ENCODE assay signal across 7 mouse cellular contexts in genomic region chr12:112706704-112707572, GRCm38 (mm10). TPM values are rescaled to one million over a fixed set of nuclear protein-coding genes. Genes with fewer than 3 reads are reported as not detected.
DNase-seq lines count a peak whose midpoint lies in the region; ATAC-seq and TF ChIP-seq lines count a peak whose summit lies in the region.

No protein-coding gene starts in this region.

- 0 out of 2 replicates have a peak, but pooled peaks cover 3% of the 10 kb centered on the region for H3K4me1 ChIP-seq in embryonic facial prominence, embryonic 12.5 days
- H3K4me1 ChIP-seq in limb, embryonic 14.5 days (ENCODE audit: control insufficient read depth, insufficient read depth, low read length): no peaks in the 10 kb centered on the region
- H3K4me1 ChIP-seq in midbrain, postnatal 0 days (ENCODE audit: insufficient read depth, low read length): peaks cover 4% of the 10 kb centered on the region; the same call in 1 of the 2 replicates

- peak overlapping the region; percentile 44 for H3K4me2 ChIP-seq in embryonic facial prominence, embryonic 12.5 days (replicated peaks)
- H3K4me2 ChIP-seq in limb, embryonic 14.5 days (replicated peaks; ENCODE audit: low read depth, low read length, severe bottlenecking): peak overlapping the region; percentile 49
- H3K4me2 ChIP-seq in midbrain, postnatal 0 days (ENCODE audit: low read depth, low read length, poor library complexity, severe bottlenecking): peak overlapping the region; percentile 38

- ATAC-seq in embryonic facial prominence, embryonic 12.5 days (ENCODE audit: insufficient number of reproducible peaks, insufficient read depth, low FRiP score, low TSS enrichment): 0 out of 2 replicates have a peak, but pooled peaks have one; percentile 57
- ATAC-seq in limb, embryonic 14.5 days (ENCODE audit: low FRiP score, low read depth): peak; percentile 83; the same call in 1 of the 2 replicates
- peak; percentile 80 for ATAC-seq in midbrain, postnatal 0 days (ENCODE audit: low FRiP score)

- peaks cover 24% of the 10 kb centered on the region for H3K27me3 ChIP-seq in embryonic facial prominence, embryonic 12.5 days
- no peaks in the 10 kb centered on the region for H3K27me3 ChIP-seq in limb, embryonic 14.5 days (ENCODE audit: control insufficient read depth, insufficient read depth, low read length)
- H3K27me3 ChIP-seq in midbrain, postnatal 0 days (ENCODE audit: insufficient read depth, low read length): no peaks in the 10 kb centered on the region

- no peak overlapping the region for H3K27ac ChIP-seq in embryonic facial prominence, embryonic 12.5 days
- no peak overlapping the region for H3K27ac ChIP-seq in limb, embryonic 14.5 days (replicated peaks; ENCODE audit: low read depth, low read length)
- no peak overlapping the region for H3K27ac ChIP-seq in midbrain, postnatal 0 days (ENCODE audit: low read depth, low read length)

- TF ChIP-seq CTCF in midbrain, postnatal 0 days (IDR thresholded peaks at IDR 0.05): peak; percentile 99

- H3K4me3 ChIP-seq in embryonic facial prominence, embryonic 12.5 days: peak overlapping the region; percentile 13; the same call in 1 of the 2 replicates
- peak overlapping the region; percentile 23 for H3K4me3 ChIP-seq in limb, embryonic 14.5 days (replicated peaks; ENCODE audit: low read length)
- H3K4me3 ChIP-seq in midbrain, postnatal 0 days (ENCODE audit: low read depth, low read length): peak overlapping the region; percentile 20; the same call in 1 of the 2 replicates

- peak overlapping the region; percentile 36; the same call in 1 of the 2 replicates for H3K9ac ChIP-seq in embryonic facial prominence, embryonic 12.5 days
- H3K9ac ChIP-seq in limb, embryonic 14.5 days (ENCODE audit: low read depth, low read length, severe bottlenecking): no peak overlapping the region; the same call in 1 of the 2 replicates
- H3K9ac ChIP-seq in midbrain, postnatal 0 days (replicated peaks; ENCODE audit: low read length, poor library complexity, severe bottlenecking): peak overlapping the region; percentile 26; the same call in 1 of the 2 replicates

- H3K36me3 ChIP-seq in embryonic facial prominence, embryonic 12.5 days: no peaks in the 10 kb centered on the region
- no peaks in the 10 kb centered on the region for H3K36me3 ChIP-seq in limb, embryonic 14.5 days (ENCODE audit: control insufficient read depth, insufficient read depth, low read length)
- H3K36me3 ChIP-seq in midbrain, postnatal 0 days (ENCODE audit: insufficient read depth, low read length): no peaks in the 10 kb centered on the region

- WGBS in embryonic facial prominence, embryonic 12.5 days: 14% methylated on average over 32 of the region's 32 CpGs
- WGBS in limb, embryonic 14.5 days: 11% methylated on average over 32 of the region's 32 CpGs
- WGBS in midbrain, postnatal 0 days: 12% methylated on average over 32 of the region's 32 CpGs

- TF ChIP-seq POLR2A in limb, embryonic 14.5 days (IDR thresholded peaks at IDR 0.05; ENCODE audit: borderline replicate concordance, extremely low read depth, insufficient read depth, insufficient read length): no peak

- H3K9me3 ChIP-seq in embryonic facial prominence, embryonic 12.5 days: no peaks in the 10 kb centered on the region
- H3K9me3 ChIP-seq in limb, embryonic 14.5 days (ENCODE audit: control insufficient read depth, low read length): no peaks in the 10 kb centered on the region
- no peaks in the 10 kb centered on the region for H3K9me3 ChIP-seq in midbrain, postnatal 0 days (ENCODE audit: low read length)

- DNase-seq in adrenal gland, postnatal 25 days: peak; percentile 90
- DNase-seq in heart, adult 8-10 months (ENCODE audit: low spot score): peak; percentile 89
- DNase-seq in kidney, adult 9 months: peak; percentile 91
- DNase-seq in limb, embryonic 14.5 days (ENCODE audit: low spot score): peak; percentile 81
- DNase-seq in midbrain, postnatal 0 days (ENCODE audit: low spot score): peak; percentile 83
- peak; percentile 69 to 82 for DNase-seq in spleen, postnatal 14 days (ENCODE audit: low spot score in 2 of 2)

RNA-seq across cellular contexts. Expression of gene Cep170b, which starts 13.3 kb away (rescaled TPM):
- 42.4 and 58.1 TPM in 2 replicates for total RNA-seq in adrenal gland, postnatal 25 days (2021)
- 17.0 and 19.2 TPM in 2 replicates for polyA plus RNA-seq in embryonic facial prominence, embryonic 12.5 days (2016; fragmentation: Nextera tagmentation; extraction: Ambion mirVana)
- total RNA-seq in heart, adult 8-10 months (2022): 10 to 100 TPM; 12.3 to 14.7 (median 13.4) TPM
- 30.1 and 36.9 TPM in 2 replicates for polyA plus RNA-seq in limb, embryonic 14.5 days (2012; rRNA removed)
- polyA plus RNA-seq in limb, embryonic 14.5 days (2014; fragmentation: Nextera tagmentation; extraction: Ambion mirVana): 21.3 and 23.6 TPM in 2 replicates
- 125 and 140 TPM in 2 replicates for total RNA-seq in midbrain, postnatal 0 days (2014; rRNA removed)
- 42.7 and 46.4 TPM in 2 replicates for polyA plus RNA-seq in midbrain, postnatal 0 days (2015; fragmentation: Nextera tagmentation; extraction: Ambion mirVana)

RNA-seq across cellular contexts. Expression of gene Zbtb42, which starts 28.3 kb away (rescaled TPM):
- 7.9 and 12.8 TPM in 2 replicates for total RNA-seq in adrenal gland, postnatal 25 days (2021)
- 2.1 and 2.5 TPM in 2 replicates for polyA plus RNA-seq in embryonic facial prominence, embryonic 12.5 days (2016; fragmentation: Nextera tagmentation; extraction: Ambion mirVana)
- total RNA-seq in heart, adult 8-10 months (2022): 1 to 10 TPM; 4.0 to 5.5 (median 4.9) TPM
- 2.5 and 3.3 TPM in 2 replicates for polyA plus RNA-seq in limb, embryonic 14.5 days (2012; rRNA removed)
- polyA plus RNA-seq in limb, embryonic 14.5 days (2014; fragmentation: Nextera tagmentation; extraction: Ambion mirVana): 1.9 and 2.5 TPM in 2 replicates
- 0.94 and 1.5 TPM in 2 replicates for total RNA-seq in midbrain, postnatal 0 days (2014; rRNA removed)
- 1.2 and 1.8 TPM in 2 replicates for polyA plus RNA-seq in midbrain, postnatal 0 days (2015; fragmentation: Nextera tagmentation; extraction: Ambion mirVana)

RNA-seq across cellular contexts. Expression of gene Akt1, which starts 32.3 kb away (rescaled TPM):
- 395 and 413 TPM in 2 replicates for total RNA-seq in adrenal gland, postnatal 25 days (2021)
- polyA plus RNA-seq in embryonic facial prominence, embryonic 12.5 days (2016; fragmentation: Nextera tagmentation; extraction: Ambion mirVana): 98.8 and 153 TPM in 2 replicates
- total RNA-seq in heart, adult 8-10 months (2022): 100 to 1,000 TPM; 161 to 195 (median 179) TPM
- 305 and 332 TPM in 2 replicates for polyA plus RNA-seq in limb, embryonic 14.5 days (2012; rRNA removed)
- 148 and 181 TPM in 2 replicates for polyA plus RNA-seq in limb, embryonic 14.5 days (2014; fragmentation: Nextera tagmentation; extraction: Ambion mirVana)
- 201 and 208 TPM in 2 replicates for total RNA-seq in midbrain, postnatal 0 days (2014; rRNA removed)
- 93.1 and 93.3 TPM in 2 replicates for polyA plus RNA-seq in midbrain, postnatal 0 days (2015; fragmentation: Nextera tagmentation; extraction: Ambion mirVana)

RNA-seq across cellular contexts. Expression of gene Pld4, which starts 53.5 kb away (rescaled TPM):
- total RNA-seq in adrenal gland, postnatal 25 days (2021): 6.4 and 6.8 TPM in 2 replicates
- 4.9 TPM in 2 replicates for polyA plus RNA-seq in embryonic facial prominence, embryonic 12.5 days (2016; fragmentation: Nextera tagmentation; extraction: Ambion mirVana)
- 1 to 10 TPM; 3.4 to 8.1 (median 4.3) TPM for total RNA-seq in heart, adult 8-10 months (2022)
- 15.7 and 16.9 TPM in 2 replicates for polyA plus RNA-seq in limb, embryonic 14.5 days (2012; rRNA removed)
- polyA plus RNA-seq in limb, embryonic 14.5 days (2014; fragmentation: Nextera tagmentation; extraction: Ambion mirVana): 13.4 and 14.0 TPM in 2 replicates
- total RNA-seq in midbrain, postnatal 0 days (2014; rRNA removed): 12.2 and 12.6 TPM in 2 replicates
- polyA plus RNA-seq in midbrain, postnatal 0 days (2015; fragmentation: Nextera tagmentation; extraction: Ambion mirVana): 8.8 TPM in 2 replicates
